Mouse (Mus musculus): Measurements from ENCODE around the gene Rbm14. TPM values are rescaled to one million over a fixed set of nuclear protein-coding genes. Genes with fewer than 3 reads are reported as not detected.

Gene Rbm14
- polyA plus RNA-seq, 1 experiment from 2014 or later: 24.3 TPM

- Histone ChIP-seq H3K36me3 (ENCODE audit: insufficient read depth, low read length) (no peaks in the 10 kb centered on the region), H3K9me3 (ENCODE audit: low read length) (no peaks in the 10 kb centered on the region), H3K27ac (ENCODE audit: low read length) (peak overlapping the region; percentile 7; the same call in 1 of the 2 replicates), H3K4me3 (ENCODE audit: low read depth, low read length) (peak overlapping the region; percentile 56), H3K4me2 (replicated peaks; ENCODE audit: low read depth, low read length) (peak overlapping the region; percentile 90), H3K9ac (replicated peaks; ENCODE audit: low read depth) (peak overlapping the region; percentile 69), H3K27me3 (replicated peaks; ENCODE audit: insufficient read depth, low read length) (peaks cover 6% of the 10 kb centered on the region; the same call in 1 of the 2 replicates), H3K4me1 (ENCODE audit: insufficient read depth, low read depth, low read length) (peaks cover 8% of the 10 kb centered on the region; the same call in 1 of the 2 replicates)
- TF ChIP-seq CTCF (IDR thresholded peaks at IDR 0.05) (no peak), EP300 (IDR thresholded peaks at IDR 0.05) (no peak)
- DNase-seq (ENCODE audit: low spot score): no peak
- ATAC-seq: peak; percentile 10
- WGBS: 20% methylated on average over 10 of the region's 10 CpGs
Measured at GRCm38 (mm10) chr19:4838526-4839140, 27.2 kb upstream of the Rbm14 start.

- no peak overlapping the region for H3K9ac ChIP-seq (replicated peaks; ENCODE audit: low read depth)
- no peak for ATAC-seq
- H3K4me1 ChIP-seq (ENCODE audit: insufficient read depth, low read depth, low read length): peaks cover 8% of the 10 kb centered on the region; the same call in 1 of the 2 replicates
- peaks cover 6% of the 10 kb centered on the region; the same call in 1 of the 2 replicates for H3K27me3 ChIP-seq (replicated peaks; ENCODE audit: insufficient read depth, low read length)
- H3K9me3 ChIP-seq (ENCODE audit: low read length): no peaks in the 10 kb centered on the region
- DNase-seq (ENCODE audit: low spot score): no peak
- H3K4me2 ChIP-seq (replicated peaks; ENCODE audit: low read depth, low read length): no peak overlapping the region
- WGBS: 95% methylated on average over 6 of the region's 6 CpGs
- H3K4me3 ChIP-seq (ENCODE audit: low read depth, low read length): no peak overlapping the region
- no peaks in the 10 kb centered on the region for H3K36me3 ChIP-seq (ENCODE audit: insufficient read depth, low read length)
- no peak for TF ChIP-seq CTCF (IDR thresholded peaks at IDR 0.05)
- no peak for TF ChIP-seq EP300 (IDR thresholded peaks at IDR 0.05)
- H3K27ac ChIP-seq (ENCODE audit: low read length): no peak overlapping the region
Measured at GRCm38 (mm10) chr19:4837049-4837448, 25.6 kb upstream of the Rbm14 start.

DNA sequence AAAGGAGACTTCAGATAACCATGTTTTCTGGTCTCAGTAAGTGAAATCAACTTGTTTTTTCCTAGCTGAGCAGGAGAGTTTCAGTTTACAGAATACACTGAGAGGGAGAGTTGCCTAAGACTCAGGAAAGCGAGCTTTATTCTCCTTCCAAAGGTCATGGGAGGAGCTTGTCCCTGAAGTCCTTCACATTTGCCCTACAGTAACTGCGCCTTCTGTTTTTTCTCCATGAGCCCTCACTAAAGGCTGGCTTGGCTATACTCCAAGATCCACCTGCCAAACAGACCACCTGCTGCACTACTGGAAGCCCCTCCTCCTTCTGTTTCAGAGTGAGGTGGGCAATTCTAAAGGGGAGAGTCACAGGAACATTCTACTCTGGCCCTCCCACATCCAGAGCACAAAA is 24.7 kb upstream of the Rbm14 start:
- no peak overlapping the region for H3K27ac ChIP-seq (ENCODE audit: low read length)
- H3K4me3 ChIP-seq (ENCODE audit: low read depth, low read length): no peak overlapping the region
- H3K4me2 ChIP-seq (replicated peaks; ENCODE audit: low read depth, low read length): no peak overlapping the region
- no peaks in the 10 kb centered on the region for H3K9me3 ChIP-seq (ENCODE audit: low read length)
- H3K27me3 ChIP-seq (replicated peaks; ENCODE audit: insufficient read depth, low read length): peaks cover 6% of the 10 kb centered on the region; the same call in 1 of the 2 replicates
- 74% methylated on average over 2 of the region's 2 CpGs for WGBS
- DNase-seq (ENCODE audit: low spot score) (peak; percentile 14), ATAC-seq (no peak)
- peaks cover 8% of the 10 kb centered on the region; the same call in 1 of the 2 replicates for H3K4me1 ChIP-seq (ENCODE audit: insufficient read depth, low read depth, low read length)
- TF ChIP-seq CTCF (IDR thresholded peaks at IDR 0.05): no peak
- no peak for TF ChIP-seq EP300 (IDR thresholded peaks at IDR 0.05)
- no peaks in the 10 kb centered on the region for H3K36me3 ChIP-seq (ENCODE audit: insufficient read depth, low read length)
- no peak overlapping the region for H3K9ac ChIP-seq (replicated peaks; ENCODE audit: low read depth)

- Histone ChIP-seq H3K4me2 (replicated peaks; ENCODE audit: low read depth, low read length) (no peak overlapping the region), H3K4me3 (ENCODE audit: low read depth, low read length) (no peak overlapping the region), H3K9ac (replicated peaks; ENCODE audit: low read depth) (no peak overlapping the region), H3K9me3 (ENCODE audit: low read length) (no peaks in the 10 kb centered on the region), H3K27ac (ENCODE audit: low read length) (no peak overlapping the region), H3K27me3 (replicated peaks; ENCODE audit: insufficient read depth, low read length) (no peaks in the 10 kb centered on the region), H3K4me1 (ENCODE audit: insufficient read depth, low read depth, low read length) (peaks cover 4% of the 10 kb centered on the region; the same call in 1 of the 2 replicates), H3K36me3 (ENCODE audit: insufficient read depth, low read length) (no peaks in the 10 kb centered on the region)
- DNase-seq (ENCODE audit: low spot score): no peak
- no peak for ATAC-seq
- no peak for TF ChIP-seq CTCF (IDR thresholded peaks at IDR 0.05)
- TF ChIP-seq EP300 (IDR thresholded peaks at IDR 0.05): no peak
- whole genome bisulfite sequencing: 84% methylated on average over 8 of the region's 8 CpGs
Measured at GRCm38 (mm10) chr19:4833977-4834376, 22.5 kb upstream of the Rbm14 start.

DNA sequence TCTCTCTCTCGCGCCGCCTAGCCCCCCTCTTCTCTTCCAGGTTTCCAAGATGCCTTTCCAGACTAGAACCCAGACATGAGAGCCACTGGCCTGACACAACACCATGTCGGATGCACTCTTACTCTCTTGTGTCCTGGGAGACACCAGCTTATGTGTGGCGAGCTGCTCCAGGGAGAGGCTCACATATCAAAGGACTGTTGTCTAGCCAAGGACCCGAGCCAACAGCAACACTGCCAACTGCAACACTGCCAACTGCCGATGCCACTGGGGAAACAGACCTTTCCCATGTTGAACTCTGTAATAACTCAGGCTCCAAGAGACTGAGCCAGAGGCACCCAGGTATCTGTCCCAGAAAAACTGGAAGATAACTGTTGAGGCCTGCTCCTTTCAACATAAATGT is 17.7 kb upstream of the Rbm14 start:
- no peak for TF ChIP-seq EP300 (IDR thresholded peaks at IDR 0.05)
- no peak for TF ChIP-seq CTCF (IDR thresholded peaks at IDR 0.05)
- H3K4me3 ChIP-seq (ENCODE audit: low read depth, low read length): no peak overlapping the region
- no peak overlapping the region for H3K27ac ChIP-seq (ENCODE audit: low read length)
- no peaks in the 10 kb centered on the region for H3K27me3 ChIP-seq (replicated peaks; ENCODE audit: insufficient read depth, low read length)
- 59% methylated on average over 7 of the region's 7 CpGs for WGBS
- H3K9ac ChIP-seq (replicated peaks; ENCODE audit: low read depth): no peak overlapping the region
- no peaks in the 10 kb centered on the region for H3K9me3 ChIP-seq (ENCODE audit: low read length)
- H3K4me1 ChIP-seq (ENCODE audit: insufficient read depth, low read depth, low read length): no peaks in the 10 kb centered on the region
- H3K36me3 ChIP-seq (ENCODE audit: insufficient read depth, low read length): peaks cover 6% of the 10 kb centered on the region; the same call in 1 of the 2 replicates
- H3K4me2 ChIP-seq (replicated peaks; ENCODE audit: low read depth, low read length): no peak overlapping the region
- no peak for ATAC-seq
- no peak for DNase-seq (ENCODE audit: low spot score)

GRCm38 (mm10) chr19:4828444-4829114 is 17.1 kb upstream of the Rbm14 start:
- Histone ChIP-seq H3K27ac (ENCODE audit: low read length) (no peak overlapping the region), H3K4me2 (replicated peaks; ENCODE audit: low read depth, low read length) (no peak overlapping the region), H3K4me1 (ENCODE audit: insufficient read depth, low read depth, low read length) (no peaks in the 10 kb centered on the region), H3K27me3 (replicated peaks; ENCODE audit: insufficient read depth, low read length) (no peaks in the 10 kb centered on the region), H3K4me3 (ENCODE audit: low read depth, low read length) (no peak overlapping the region), H3K9me3 (ENCODE audit: low read length) (no peaks in the 10 kb centered on the region), H3K9ac (replicated peaks; ENCODE audit: low read depth) (no peak overlapping the region), H3K36me3 (ENCODE audit: insufficient read depth, low read length) (peaks cover 6% of the 10 kb centered on the region; the same call in 1 of the 2 replicates)
- WGBS: 55% methylated on average over 16 of the region's 16 CpGs
- TF ChIP-seq EP300 (IDR thresholded peaks at IDR 0.05) (no peak), CTCF (IDR thresholded peaks at IDR 0.05) (no peak)
- DNase-seq (ENCODE audit: low spot score) (peak; percentile 40), ATAC-seq (peak; percentile 52)
